8 mouse cellular contexts compared by ENCODE assay signal in genomic region chr8:108748851-108749376, GRCm38 (mm10).
DNase-seq lines count a peak whose midpoint lies in the region; ATAC-seq and TF ChIP-seq lines count a peak whose summit lies in the region.

No protein-coding gene starts in this region.

- WGBS in kidney, embryonic 14.5 days, result 12% methylated on average over 6 of the region's 6 CpGs
- WGBS in hindbrain, embryonic 14.5 days, result 8% methylated on average over 6 of the region's 6 CpGs
- WGBS in midbrain, embryonic 11.5 days, result 2% methylated on average over 6 of the region's 6 CpGs

- no peak for TF ChIP-seq EP300 in CH12.LX (IDR thresholded peaks at IDR 0.05; ENCODE audit: low read length)

- no peak for TF ChIP-seq RAD21 in CH12.LX (IDR thresholded peaks at IDR 0.05; ENCODE audit: low read depth, low read length)

- H3K27ac ChIP-seq in kidney, embryonic 14.5 days (ENCODE audit: low read depth, low read length), result no peak overlapping the region
- H3K27ac ChIP-seq in CH12.LX (ENCODE audit: insufficient read depth, low read depth), result no peak overlapping the region
- no peak overlapping the region for H3K27ac ChIP-seq in hindbrain, embryonic 14.5 days
- H3K27ac ChIP-seq in midbrain, embryonic 11.5 days (ENCODE audit: low read depth, low read length), result peak overlapping the region; percentile 66

- in situ Hi-C loops in CH12.LX (cut with MboI; ENCODE audit: low pct_ligation_motif_present, low pct_unique_long_range_greater_than_20kb, low sequenced_read_pairs), result no loop called here

- no peaks in the 10 kb centered on the region for H3K79me2 ChIP-seq in CH12.LX (replicated peaks; ENCODE audit: control insufficient read depth, extremely low read depth, insufficient read depth, poor library complexity, severe bottlenecking)

- dilution Hi-C loops in CH12.LX (cut with MboI; ENCODE audit: extremely low pct_ligation_motif_present, extremely low pct_unique_long_range_greater_than_20kb, low sequenced_read_pairs), result no loop called here

- no peaks in the 10 kb centered on the region for H3K9me3 ChIP-seq in kidney, embryonic 14.5 days (ENCODE audit: control insufficient read depth, low read length)
- no peaks in the 10 kb centered on the region for H3K9me3 ChIP-seq in CH12.LX (replicated peaks; ENCODE audit: low read length)
- no peaks in the 10 kb centered on the region for H3K9me3 ChIP-seq in hindbrain, embryonic 14.5 days (ENCODE audit: control insufficient read depth, low read length)
- no peaks in the 10 kb centered on the region for H3K9me3 ChIP-seq in midbrain, embryonic 11.5 days (ENCODE audit: control insufficient read depth, low read length)

- no peak overlapping the region for H3K9ac ChIP-seq in kidney, embryonic 14.5 days (ENCODE audit: low read depth, low read length)
- no peak overlapping the region for H3K9ac ChIP-seq in CH12.LX (ENCODE audit: insufficient read depth, low read depth)
- H3K9ac ChIP-seq in hindbrain, embryonic 14.5 days, result no peak overlapping the region
- no peak overlapping the region for H3K9ac ChIP-seq in midbrain, embryonic 11.5 days (ENCODE audit: low read length)

- no peak for DNase-seq in kidney, postnatal 14 days
- DNase-seq in CH12.LX (ENCODE audit: extremely low read depth), result peak; percentile 44
- DNase-seq in embryo, embryonic 11 days, result peak; percentile 60
- DNase-seq in hindbrain, embryonic 14.5 days (ENCODE audit: low spot score), result no peak
- peak; percentile 93 for DNase-seq in midbrain, embryonic 11.5 days (ENCODE audit: low spot score, missing footprints)
- DNase-seq in frontal cortex, postnatal 36 days (ENCODE audit: low spot score in 2 of 2), result no peak

- no peak overlapping the region for H3K4me3 ChIP-seq in kidney, embryonic 14.5 days (ENCODE audit: low read length)
- H3K4me3 ChIP-seq in CH12.LX (replicated peaks in 1 of 3; ENCODE audit: low read depth in 2 of 3, low read length in 2 of 3, poor library complexity in 1 of 3), result no peak overlapping the region
- H3K4me3 ChIP-seq in hindbrain, embryonic 14.5 days (replicated peaks; ENCODE audit: low read length), result no peak overlapping the region
- no peak overlapping the region for H3K4me3 ChIP-seq in midbrain, embryonic 11.5 days (ENCODE audit: low read depth, low read length)

- H3K4me2 ChIP-seq in kidney, embryonic 14.5 days (replicated peaks; ENCODE audit: low read depth, low read length), result no peak overlapping the region; the same call in 1 of the 2 replicates
- H3K4me2 ChIP-seq in CH12.LX (ENCODE audit: insufficient read depth, low read depth, poor library complexity, severe bottlenecking), result no peak overlapping the region
- H3K4me2 ChIP-seq in hindbrain, embryonic 14.5 days (replicated peaks), result 0 out of 2 replicates have a peak overlapping the region, but pooled peaks have one; percentile 3
- H3K4me2 ChIP-seq in midbrain, embryonic 11.5 days, result 0 out of 2 replicates have a peak overlapping the region, but pooled peaks have one; percentile 1

- TF ChIP-seq POLR2A in CH12.LX (IDR thresholded peaks at IDR 0.05; ENCODE audit: low read depth, low read length), result no peak

- H3K27me3 ChIP-seq in kidney, embryonic 14.5 days (ENCODE audit: control insufficient read depth, insufficient read depth, low read length), result no peaks in the 10 kb centered on the region
- no peaks in the 10 kb centered on the region for H3K27me3 ChIP-seq in CH12.LX (replicated peaks)
- H3K27me3 ChIP-seq in hindbrain, embryonic 14.5 days (ENCODE audit: control insufficient read depth, insufficient read depth, low read length), result no peaks in the 10 kb centered on the region
- H3K27me3 ChIP-seq in midbrain, embryonic 11.5 days (ENCODE audit: control insufficient read depth, insufficient read depth, low read length), result no peaks in the 10 kb centered on the region

- peak; percentile 52; the same call in 1 of the 2 replicates for ATAC-seq in kidney, embryonic 14.5 days (ENCODE audit: low FRiP score, low TSS enrichment)
- no peak for ATAC-seq in hindbrain, embryonic 14.5 days (ENCODE audit: low FRiP score)
- ATAC-seq in midbrain, embryonic 11.5 days (ENCODE audit: low FRiP score), result peak; percentile 77
- ATAC-seq in CD4-positive, CD25-positive, alpha-beta regulatory T cell, adult 4 months, result no peak

- peaks cover 12% of the 10 kb centered on the region for H3K4me1 ChIP-seq in kidney, embryonic 14.5 days (ENCODE audit: control insufficient read depth, insufficient read depth, low read length)
- H3K4me1 ChIP-seq in CH12.LX (ENCODE audit: control insufficient read depth in 1 of 2, insufficient read depth in 2 of 2), result peaks cover 2 to 24% of the 10 kb centered on the region in 2 experiments; a peak in 2 of 4 replicates
- peaks cover 8% of the 10 kb centered on the region for H3K4me1 ChIP-seq in hindbrain, embryonic 14.5 days (replicated peaks; ENCODE audit: control insufficient read depth, insufficient read depth, low read length)
- H3K4me1 ChIP-seq in midbrain, embryonic 11.5 days (ENCODE audit: control insufficient read depth, insufficient read depth, low read length), result peaks cover 19% of the 10 kb centered on the region

- H3K36me3 ChIP-seq in kidney, embryonic 14.5 days (ENCODE audit: control insufficient read depth, insufficient read depth, low read length), result no peaks in the 10 kb centered on the region
- H3K36me3 ChIP-seq in CH12.LX (replicated peaks in 1 of 2; ENCODE audit: control insufficient read depth in 1 of 2, insufficient read depth in 1 of 2, low read length in 1 of 2), result no peaks in the 10 kb centered on the region
- no peaks in the 10 kb centered on the region for H3K36me3 ChIP-seq in hindbrain, embryonic 14.5 days (replicated peaks; ENCODE audit: control insufficient read depth, insufficient read depth)
- no peaks in the 10 kb centered on the region for H3K36me3 ChIP-seq in midbrain, embryonic 11.5 days (ENCODE audit: control insufficient read depth, insufficient read depth, low read length)

- no peak for TF ChIP-seq CTCF in CH12.LX (conservative IDR thresholded peaks at IDR 0.05 in 1 of 2, IDR thresholded peaks at IDR 0.05 in 1 of 2; ENCODE audit: low read depth in 2 of 2, low read length in 2 of 2)

TF ChIP-seq in CH12.LX, 34 proteins besides CTCF, POLR2A, EP300 and RAD21:
- peak; percentile 72 for TF ChIP-seq ZNF384 (IDR thresholded peaks at IDR 0.05; ENCODE audit: low read depth, low read length)
- TF ChIP-seq ZC3H11A (IDR thresholded peaks at IDR 0.05; ENCODE audit: low read depth, low read length), result no peak
- no peak for TF ChIP-seq GABPA (IDR thresholded peaks at IDR 0.05; ENCODE audit: insufficient replicate concordance, low read depth, low read length)
TF ChIP-seq in CH12.LX: peak in this region for 1.

Comparison
In these comparisons a context has a peak if more than half of its experiments do, and no peak if none do; other contexts are left out.
1. ATAC-seq: peak in kidney, embryonic 14.5 days (single experiment) and midbrain, embryonic 11.5 days (single experiment); none in hindbrain, embryonic 14.5 days (single experiment) and CD4-positive, CD25-positive, alpha-beta regulatory T cell, adult 4 months (single experiment).
2. H3K4me2 ChIP-seq: peak in hindbrain, embryonic 14.5 days (single experiment) and midbrain, embryonic 11.5 days (single experiment); none in kidney, embryonic 14.5 days (single experiment) and CH12.LX (single experiment).
3. DNase-seq: peak in CH12.LX (single experiment), embryo, embryonic 11 days (single experiment) and midbrain, embryonic 11.5 days (single experiment); none in kidney, postnatal 14 days (single experiment), hindbrain, embryonic 14.5 days (single experiment) and frontal cortex, postnatal 36 days (0 of 2).